Mouse (Mus musculus): ENCODE data around the gene Vegfd. TPM values are rescaled to one million over a fixed set of nuclear protein-coding genes. Genes with fewer than 3 reads are reported as not detected.

The Vegfd gene
- polyA plus RNA-seq, 1 experiment, result 1.1 TPM

GRCm38 (mm10) chrX:164365153-164365865, 7.9 kb upstream of the Vegfd start:
- Histone ChIP-seq H3K4me3 (ENCODE audit: extremely low read depth, insufficient read depth, insufficient read length) (no peak overlapping the region), H3K27ac (ENCODE audit: insufficient read depth, low read length) (no peak overlapping the region), H3K27me3 (ENCODE audit: control insufficient read depth, insufficient read depth, low read length) (no peaks in the 10 kb centered on the region), H3K36me3 (ENCODE audit: control insufficient read depth, insufficient read depth, low read length) (no peaks in the 10 kb centered on the region), H3K4me1 (ENCODE audit: control insufficient read depth, insufficient read depth, insufficient read length) (no peaks in the 10 kb centered on the region)
- DNase-seq (ENCODE audit: low read depth in 1 of 2, low spot score in 2 of 2), result no peak
- TF ChIP-seq CTCF (IDR thresholded peaks at IDR 0.05; ENCODE audit: extremely low read depth, insufficient read depth, insufficient read length, insufficient replicate concordance) (no peak), POLR2A (IDR thresholded peaks at IDR 0.05; ENCODE audit: low read depth, low read length) (no peak)
- WGBS, result 87% methylated on average over 4 of the region's 4 CpGs

- Histone ChIP-seq H3K4me1 (ENCODE audit: control insufficient read depth, insufficient read depth, insufficient read length) (no peaks in the 10 kb centered on the region), H3K27me3 (ENCODE audit: control insufficient read depth, insufficient read depth, low read length) (no peaks in the 10 kb centered on the region), H3K27ac (ENCODE audit: insufficient read depth, low read length) (no peak overlapping the region), H3K36me3 (ENCODE audit: control insufficient read depth, insufficient read depth, low read length) (no peaks in the 10 kb centered on the region), H3K4me3 (ENCODE audit: extremely low read depth, insufficient read depth, insufficient read length) (no peak overlapping the region)
- TF ChIP-seq POLR2A (IDR thresholded peaks at IDR 0.05; ENCODE audit: low read depth, low read length) (no peak), CTCF (IDR thresholded peaks at IDR 0.05; ENCODE audit: extremely low read depth, insufficient read depth, insufficient read length, insufficient replicate concordance) (no peak)
- DNase-seq (ENCODE audit: low read depth in 1 of 2, low spot score in 2 of 2), result no peak
- WGBS, result 75% methylated on average over 3 of the region's 3 CpGs
Observed at GRCm38 (mm10) chrX:164370576-164370975, 2.6 kb upstream of the Vegfd start.

GRCm38 (mm10) chrX:164374586-164374985, 1.4 kb downstream of the Vegfd start:
- WGBS, result 49% methylated on average over 5 of the region's 5 CpGs
- Histone ChIP-seq H3K27ac (ENCODE audit: insufficient read depth, low read length) (no peak overlapping the region), H3K36me3 (ENCODE audit: control insufficient read depth, insufficient read depth, low read length) (no peaks in the 10 kb centered on the region), H3K4me1 (ENCODE audit: control insufficient read depth, insufficient read depth, insufficient read length) (no peaks in the 10 kb centered on the region), H3K27me3 (ENCODE audit: control insufficient read depth, insufficient read depth, low read length) (no peaks in the 10 kb centered on the region), H3K4me3 (ENCODE audit: extremely low read depth, insufficient read depth, insufficient read length) (no peak overlapping the region)
- no peak for DNase-seq (ENCODE audit: low read depth in 1 of 2, low spot score in 2 of 2)
- TF ChIP-seq CTCF (IDR thresholded peaks at IDR 0.05; ENCODE audit: extremely low read depth, insufficient read depth, insufficient read length, insufficient replicate concordance), result no peak
- no peak for TF ChIP-seq POLR2A (IDR thresholded peaks at IDR 0.05; ENCODE audit: low read depth, low read length)

- no peak for DNase-seq (ENCODE audit: low read depth in 1 of 2, low spot score in 2 of 2)
- WGBS, result 82% methylated on average over 4 of the region's 4 CpGs
- Histone ChIP-seq H3K36me3 (ENCODE audit: control insufficient read depth, insufficient read depth, low read length) (no peaks in the 10 kb centered on the region), H3K27me3 (ENCODE audit: control insufficient read depth, insufficient read depth, low read length) (no peaks in the 10 kb centered on the region), H3K27ac (ENCODE audit: insufficient read depth, low read length) (no peak overlapping the region), H3K4me3 (ENCODE audit: extremely low read depth, insufficient read depth, insufficient read length) (no peak overlapping the region), H3K4me1 (ENCODE audit: control insufficient read depth, insufficient read depth, insufficient read length) (no peaks in the 10 kb centered on the region)
- TF ChIP-seq CTCF (IDR thresholded peaks at IDR 0.05; ENCODE audit: extremely low read depth, insufficient read depth, insufficient read length, insufficient replicate concordance) (no peak), POLR2A (IDR thresholded peaks at IDR 0.05; ENCODE audit: low read depth, low read length) (no peak)
Observed at GRCm38 (mm10) chrX:164379721-164380120, 6.5 kb downstream of the Vegfd start.

DNA sequence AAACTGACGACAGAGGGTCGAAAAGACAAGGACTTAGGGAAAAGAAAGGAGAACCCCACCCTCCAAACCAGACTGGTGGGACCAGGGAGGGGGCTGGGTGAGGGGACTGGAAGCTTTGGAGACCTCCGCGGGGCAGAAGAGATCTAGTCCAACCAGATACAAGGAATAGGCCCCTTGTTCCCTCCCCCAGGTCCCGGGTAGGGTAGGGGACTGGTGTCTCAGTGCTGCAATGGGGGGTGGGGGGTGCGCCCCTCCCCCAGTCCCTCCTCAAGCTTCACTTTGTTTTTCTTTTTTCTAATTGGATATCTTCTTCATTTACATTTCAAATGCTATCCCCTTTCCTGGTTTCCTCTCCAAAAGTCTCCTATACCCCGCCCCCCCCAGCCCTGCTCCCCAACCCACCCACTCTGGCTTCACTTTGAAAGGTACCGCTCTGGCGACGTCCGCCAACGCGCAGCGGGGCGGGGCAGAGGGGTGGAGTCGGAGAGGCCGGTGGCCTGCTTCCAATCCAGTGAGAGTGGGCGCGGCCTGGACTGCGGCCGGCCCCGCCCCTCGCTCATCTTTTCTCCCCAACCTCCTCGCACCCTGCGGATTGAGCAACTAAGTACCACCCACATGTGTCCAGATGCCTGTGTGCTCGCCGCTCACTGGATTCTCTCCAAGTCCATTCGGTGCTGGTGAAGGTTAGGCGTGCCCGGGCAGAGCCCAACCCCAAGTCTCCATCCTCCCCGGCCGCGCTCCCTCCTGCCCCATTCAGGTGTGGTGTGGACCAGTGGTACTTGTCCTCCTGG, 8.6 kb downstream of the Vegfd start:
- Histone ChIP-seq H3K4me3 (ENCODE audit: extremely low read depth, insufficient read depth, insufficient read length) (peak overlapping the region; percentile 49), H3K27me3 (ENCODE audit: control insufficient read depth, insufficient read depth, low read length) (no peaks in the 10 kb centered on the region), H3K36me3 (ENCODE audit: control insufficient read depth, insufficient read depth, low read length) (no peaks in the 10 kb centered on the region), H3K27ac (ENCODE audit: insufficient read depth, low read length) (no peak overlapping the region), H3K4me1 (ENCODE audit: control insufficient read depth, insufficient read depth, insufficient read length) (no peaks in the 10 kb centered on the region)
- TF ChIP-seq CTCF (IDR thresholded peaks at IDR 0.05; ENCODE audit: extremely low read depth, insufficient read depth, insufficient read length, insufficient replicate concordance) (no peak), POLR2A (IDR thresholded peaks at IDR 0.05; ENCODE audit: low read depth, low read length) (no peak)
- 19% methylated on average over 32 of the region's 33 CpGs for WGBS
- DNase-seq (ENCODE audit: low read depth in 1 of 2, low spot score in 2 of 2), result peak; percentile 22 to 54

GRCm38 (mm10) chrX:164394091-164394490, 20.9 kb downstream of the Vegfd start:
- Histone ChIP-seq H3K27ac (ENCODE audit: insufficient read depth, low read length) (no peak overlapping the region), H3K4me1 (ENCODE audit: control insufficient read depth, insufficient read depth, insufficient read length) (no peaks in the 10 kb centered on the region), H3K27me3 (ENCODE audit: control insufficient read depth, insufficient read depth, low read length) (no peaks in the 10 kb centered on the region), H3K4me3 (ENCODE audit: extremely low read depth, insufficient read depth, insufficient read length) (no peak overlapping the region), H3K36me3 (ENCODE audit: control insufficient read depth, insufficient read depth, low read length) (no peaks in the 10 kb centered on the region)
- 87% methylated on average over 4 of the region's 4 CpGs for WGBS
- no peak for DNase-seq (ENCODE audit: low read depth in 1 of 2, low spot score in 2 of 2)
- TF ChIP-seq CTCF (IDR thresholded peaks at IDR 0.05; ENCODE audit: extremely low read depth, insufficient read depth, insufficient read length, insufficient replicate concordance) (no peak), POLR2A (IDR thresholded peaks at IDR 0.05; ENCODE audit: low read depth, low read length) (no peak)

- TF ChIP-seq CTCF (IDR thresholded peaks at IDR 0.05; ENCODE audit: extremely low read depth, insufficient read depth, insufficient read length, insufficient replicate concordance), result peak; percentile 1; the same call in 1 of the 2 replicates
- no peak for TF ChIP-seq POLR2A (IDR thresholded peaks at IDR 0.05; ENCODE audit: low read depth, low read length)
- DNase-seq (ENCODE audit: low read depth in 1 of 2, low spot score in 2 of 2), result no peak
- H3K36me3 ChIP-seq (ENCODE audit: control insufficient read depth, insufficient read depth, low read length), result no peaks in the 10 kb centered on the region
- no peaks in the 10 kb centered on the region for H3K27me3 ChIP-seq (ENCODE audit: control insufficient read depth, insufficient read depth, low read length)
- H3K4me1 ChIP-seq (ENCODE audit: control insufficient read depth, insufficient read depth, insufficient read length), result no peaks in the 10 kb centered on the region
- no peak overlapping the region for H3K4me3 ChIP-seq (ENCODE audit: extremely low read depth, insufficient read depth, insufficient read length)
- WGBS, result 67% methylated on average over 3 of the region's 3 CpGs
- H3K27ac ChIP-seq (ENCODE audit: insufficient read depth, low read length), result no peak overlapping the region
Observed at GRCm38 (mm10) chrX:164398456-164398855, 25.3 kb downstream of the Vegfd start.

All from spleen, adult 2 months (tissue).